Mouse (Mus musculus) stomach, embryonic 15.5 days (tissue): ENCODE measurements around the gene Rnf5. TPM values are rescaled to one million over a fixed set of nuclear protein-coding genes. Genes with fewer than 3 reads are reported as not detected.

Source experiments
- ATAC-seq: fragments of 200-750 bp; cut with Nextera tagmentation; 2 replicates; pipeline ENCODE4 v1.8.0; 2017; ENCODE audit warnings: low read depth, moderate number of reproducible peaks, moderate TSS enrichment; ENCODE audit not compliant: insufficient read depth, low FRiP score
- H3K27ac ChIP-seq: fragments of 300-500 bp; sonication (generic); 2 replicates; pipeline ENCODE4 v1.5.1; 2015; ENCODE audit warnings: mild to moderate bottlenecking, inconsistent platforms
- H3K27me3 ChIP-seq: fragments of 300-500 bp; sonication (generic); replicated peaks from 2 replicates; pipeline ENCODE4 v1.6.1; 2015; ENCODE audit warnings: inconsistent platforms
- H3K36me3 ChIP-seq: fragments of 300-500 bp; sonication (generic); 2 replicates; pipeline ENCODE4 v1.6.1; 2015; ENCODE audit warnings: inconsistent platforms
- H3K4me1 ChIP-seq: fragments of 300-500 bp; sonication (generic); 2 replicates; pipeline ENCODE4 v1.6.1; 2015; ENCODE audit warnings: inconsistent platforms
- H3K4me2 ChIP-seq: fragments of 300-500 bp; sonication (generic); 2 replicates; pipeline ENCODE4 v1.6.1; 2015; ENCODE audit warnings: mild to moderate bottlenecking, inconsistent platforms
- H3K4me3 ChIP-seq: fragments of 300-500 bp; sonication (generic); replicated peaks from 2 replicates; pipeline ENCODE4 v1.5.1; 2015; ENCODE audit warnings: inconsistent platforms
- H3K9ac ChIP-seq: fragments of 300-500 bp; sonication (generic); 2 replicates; pipeline ENCODE4 v1.6.1; 2015; ENCODE audit warnings: inconsistent platforms
- H3K9me3 ChIP-seq: fragments of 300-500 bp; sonication (generic); 2 replicates; pipeline ENCODE4 v1.6.1; 2016; ENCODE audit warnings: inconsistent platforms
- WGBS: fragments of 180-500 bp; shearing (Covaris S2); methylation state at CpG from one replicate; pipeline ENCODE4 v1.1.7; 2015; 5-methylcytosine and 5-hydroxymethylcytosine counted together
- polyA plus RNA-seq: library from polyadenylated mRNA; unstranded; fragments of >200 nt; fragmentation: Nextera tagmentation; extraction: Ambion mirVana; gene quantifications from 2 replicates; pipeline ENCODE4 v1.2.1, GENCODE M21; 2015

Gene Rnf5
- polyA plus RNA-seq, 1 experiment from 2014 or later, result 130 TPM

DNA sequence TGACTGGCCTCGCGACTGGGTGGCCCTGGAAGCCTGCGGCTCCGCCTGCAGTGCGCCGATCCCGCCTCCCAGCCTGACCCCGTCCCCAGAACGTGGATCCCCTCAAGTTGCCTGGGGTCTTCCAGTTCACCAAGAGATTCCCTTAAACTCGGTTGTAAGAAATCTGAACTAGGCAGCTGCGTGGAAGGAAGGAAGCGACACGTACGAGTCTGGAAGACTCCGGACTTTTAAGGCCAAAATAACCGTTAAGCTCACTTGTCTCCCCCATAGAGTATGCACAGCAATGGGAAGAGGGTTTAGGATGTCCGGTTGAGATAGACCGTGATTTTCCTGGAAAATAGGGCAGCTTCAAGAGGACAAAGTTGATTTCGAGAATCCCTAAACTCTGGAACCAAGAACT lies 15.7 kb downstream of the Rnf5 start:
- 4% methylated on average over 19 of the region's 19 CpGs for WGBS
- H3K9ac ChIP-seq, result peak overlapping the region; percentile 88
- H3K9me3 ChIP-seq, result no peaks in the 10 kb centered on the region
- H3K27me3 ChIP-seq, result no peaks in the 10 kb centered on the region
- peak overlapping the region; percentile 97 for H3K4me2 ChIP-seq
- H3K36me3 ChIP-seq, result no peaks in the 10 kb centered on the region
- ATAC-seq, result 0 out of 2 replicates have a peak, but pooled peaks have one; percentile 0
- H3K4me3 ChIP-seq, result peak overlapping the region; percentile 87
- H3K4me1 ChIP-seq, result peaks cover 48% of the 10 kb centered on the region
- peak overlapping the region; percentile 99 for H3K27ac ChIP-seq

DNA sequence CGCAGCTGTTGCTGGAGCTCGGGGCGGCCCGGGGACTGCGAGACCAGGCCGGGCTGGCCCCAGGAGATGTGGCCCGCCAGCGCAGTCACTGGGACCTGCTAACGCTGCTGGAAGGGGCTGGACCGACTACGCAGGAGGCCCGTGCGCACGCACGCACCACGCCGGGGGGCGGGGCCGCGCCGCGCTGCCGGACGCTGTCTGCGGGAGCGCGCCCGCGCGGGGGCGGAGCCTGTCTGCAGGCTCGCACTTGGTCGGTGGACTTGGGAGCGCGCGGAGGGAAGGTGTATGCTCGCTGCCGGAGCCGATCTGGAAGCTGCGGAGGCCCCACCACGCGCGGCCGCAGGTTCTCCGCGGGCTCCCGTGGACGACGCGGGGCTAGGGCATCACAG lies 16.1 kb downstream of the Rnf5 start:
- peak; percentile 88 for ATAC-seq
- H3K27me3 ChIP-seq, result no peaks in the 10 kb centered on the region
- no peaks in the 10 kb centered on the region for H3K36me3 ChIP-seq
- no peaks in the 10 kb centered on the region for H3K9me3 ChIP-seq
- H3K27ac ChIP-seq, result peak overlapping the region; percentile 99
- peak overlapping the region; percentile 88 for H3K9ac ChIP-seq
- WGBS, result under 1% methylated on average over 47 of the region's 50 CpGs
- H3K4me2 ChIP-seq, result peak overlapping the region; percentile 97
- peaks cover 48% of the 10 kb centered on the region for H3K4me1 ChIP-seq
- peak overlapping the region; percentile 87 for H3K4me3 ChIP-seq

DNA sequence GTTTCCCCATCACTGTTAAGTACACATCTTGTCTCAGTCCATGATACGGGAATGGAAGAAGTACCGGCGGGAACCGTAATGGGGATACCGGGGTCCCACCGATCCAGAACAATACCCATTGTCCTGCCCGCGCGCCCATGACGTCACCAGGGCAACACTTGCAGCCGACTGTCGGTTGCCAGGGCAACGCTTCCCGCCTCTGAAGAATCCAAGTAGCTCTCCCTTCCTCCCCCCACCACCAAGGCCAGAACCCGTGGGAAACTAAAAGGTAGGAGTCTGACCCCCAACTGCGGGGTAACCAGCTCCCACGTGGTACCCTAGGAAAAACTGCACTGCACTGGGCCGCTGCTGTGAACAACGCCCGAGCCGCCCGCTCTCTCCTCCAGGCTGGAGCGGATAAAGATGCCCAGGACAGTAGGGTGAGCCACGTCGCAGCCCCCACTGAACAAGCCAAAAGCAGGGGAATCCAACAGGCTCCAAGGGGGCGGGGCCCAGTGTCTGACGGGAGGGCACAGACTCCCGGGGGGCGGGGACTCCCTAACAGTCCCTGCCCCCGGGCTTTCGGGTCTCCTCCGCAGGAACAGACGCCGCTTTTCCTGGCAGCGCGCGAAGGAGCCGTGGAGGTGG lies 16.6 kb downstream of the Rnf5 start:
- peaks cover 48% of the 10 kb centered on the region for H3K4me1 ChIP-seq
- 1% methylated on average over 38 of the region's 38 CpGs for WGBS
- peak overlapping the region; percentile 97 for H3K4me2 ChIP-seq
- H3K4me3 ChIP-seq, result peak overlapping the region; percentile 87
- H3K27me3 ChIP-seq, result no peaks in the 10 kb centered on the region
- H3K9me3 ChIP-seq, result no peaks in the 10 kb centered on the region
- peak overlapping the region; percentile 99 for H3K27ac ChIP-seq
- peak overlapping the region; percentile 88 for H3K9ac ChIP-seq
- ATAC-seq, result peak; percentile 80
- no peaks in the 10 kb centered on the region for H3K36me3 ChIP-seq

GRCm38 (mm10) chr17:34585877-34586771 lies 17.4 kb downstream of the Rnf5 start:
- no peaks in the 10 kb centered on the region for H3K9me3 ChIP-seq
- H3K27ac ChIP-seq, result peak overlapping the region; percentile 99
- peak overlapping the region; percentile 88 for H3K9ac ChIP-seq
- 31% methylated on average over 32 of the region's 32 CpGs for WGBS
- H3K4me3 ChIP-seq, result peak overlapping the region; percentile 87
- peaks cover 42% of the 10 kb centered on the region for H3K4me1 ChIP-seq
- no peaks in the 10 kb centered on the region for H3K27me3 ChIP-seq
- H3K4me2 ChIP-seq, result peak overlapping the region; percentile 97
- H3K36me3 ChIP-seq, result no peaks in the 10 kb centered on the region
- ATAC-seq, result 0 out of 2 replicates have a peak, but pooled peaks have one; percentile 0

DNA sequence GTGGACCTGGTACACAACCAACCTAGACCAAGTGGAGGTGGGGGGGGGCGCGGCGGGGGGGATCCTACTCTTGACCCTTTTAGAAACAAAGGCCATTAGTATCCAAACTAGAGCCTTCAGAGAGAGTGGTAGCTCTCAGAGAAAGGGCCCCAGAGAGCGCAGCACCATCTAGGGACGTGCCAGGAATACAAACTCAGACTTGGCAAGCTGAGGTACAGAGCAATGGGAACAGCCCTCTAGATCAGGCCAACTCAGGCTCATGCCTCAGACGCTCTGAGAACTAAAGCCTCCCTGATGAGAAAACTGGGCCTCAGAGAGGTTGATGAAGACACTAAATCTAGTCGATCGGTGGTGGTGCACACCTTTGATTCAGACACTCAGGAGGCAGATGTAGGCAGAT lies 18.4 kb downstream of the Rnf5 start:
- WGBS, result 90% methylated on average over 8 of the region's 8 CpGs
- H3K4me2 ChIP-seq, result no peak overlapping the region
- no peak for ATAC-seq
- no peaks in the 10 kb centered on the region for H3K27me3 ChIP-seq
- H3K27ac ChIP-seq, result no peak overlapping the region
- no peak overlapping the region for H3K4me3 ChIP-seq
- H3K9me3 ChIP-seq, result no peaks in the 10 kb centered on the region
- no peak overlapping the region for H3K9ac ChIP-seq
- H3K4me1 ChIP-seq, result peaks cover 32% of the 10 kb centered on the region
- no peaks in the 10 kb centered on the region for H3K36me3 ChIP-seq

- Histone ChIP-seq H3K4me2 (no peak overlapping the region), H3K27me3 (no peaks in the 10 kb centered on the region), H3K9ac (no peak overlapping the region), H3K4me3 (no peak overlapping the region), H3K36me3 (no peaks in the 10 kb centered on the region), H3K4me1 (peaks cover 20% of the 10 kb centered on the region), H3K27ac (no peak overlapping the region), H3K9me3 (no peaks in the 10 kb centered on the region)
- 90% methylated on average over 8 of the region's 8 CpGs for whole genome bisulfite sequencing
- no peak for ATAC-seq
These were observed 19.7 kb downstream of the Rnf5 start for GRCm38 (mm10) chr17:34583819-34584218.

DNA sequence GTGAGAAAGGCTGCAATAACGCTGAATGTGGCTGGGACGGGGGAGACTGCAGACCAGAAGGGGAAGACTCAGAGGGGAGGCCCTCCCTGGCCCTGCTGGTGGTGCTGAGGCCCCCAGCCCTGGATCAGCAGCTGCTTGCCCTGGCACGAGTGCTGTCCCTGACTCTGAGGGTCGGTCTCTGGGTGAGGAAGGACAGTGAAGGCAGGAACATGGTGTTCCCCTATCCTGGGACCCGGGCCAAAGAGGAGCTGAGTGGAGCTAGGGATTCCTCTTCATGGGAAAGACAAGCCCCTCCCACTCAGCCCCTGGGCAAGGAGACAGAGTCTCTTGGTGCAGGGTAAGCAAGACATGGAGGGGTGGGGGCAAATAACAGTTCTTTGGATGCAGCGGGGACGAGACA lies 20.1 kb downstream of the Rnf5 start:
- ATAC-seq, result no peak
- 55% methylated on average over 7 of the region's 7 CpGs for WGBS
- peaks cover 17% of the 10 kb centered on the region for H3K4me1 ChIP-seq

GRCm38 (mm10) chr17:34582528-34582927 lies 21.0 kb downstream of the Rnf5 start:
- Histone ChIP-seq H3K4me2 (no peak overlapping the region), H3K36me3 (no peaks in the 10 kb centered on the region), H3K4me1 (peaks cover 15% of the 10 kb centered on the region), H3K9ac (no peak overlapping the region), H3K27me3 (no peaks in the 10 kb centered on the region), H3K9me3 (no peaks in the 10 kb centered on the region), H3K27ac (no peak overlapping the region), H3K4me3 (no peak overlapping the region)
- ATAC-seq, result no peak
- 79% methylated on average over 12 of the region's 12 CpGs for WGBS

More for the DNA sequence above, 20.1 kb downstream of the Rnf5 start:
- Histone ChIP-seq H3K9ac (no peak overlapping the region), H3K27me3 (no peaks in the 10 kb centered on the region), H3K9me3 (no peaks in the 10 kb centered on the region), H3K4me3 (no peak overlapping the region), H3K27ac (no peak overlapping the region), H3K36me3 (no peaks in the 10 kb centered on the region), H3K4me2 (no peak overlapping the region)

GRCm38 (mm10) chr17:34578070-34578469 lies 25.4 kb downstream of the Rnf5 start:
- 90% methylated on average over 3 of the region's 3 CpGs for WGBS
- no peaks in the 10 kb centered on the region for H3K36me3 ChIP-seq

GRCm38 (mm10) chr17:34576577-34576976 lies 26.9 kb downstream of the Rnf5 start:
- Histone ChIP-seq H3K36me3 (no peaks in the 10 kb centered on the region), H3K4me2 (no peak overlapping the region), H3K4me1 (peaks cover 12% of the 10 kb centered on the region), H3K27ac (no peak overlapping the region), H3K4me3 (no peak overlapping the region), H3K9ac (no peak overlapping the region), H3K27me3 (no peaks in the 10 kb centered on the region), H3K9me3 (no peaks in the 10 kb centered on the region)
- peak; percentile 59; the same call in 1 of the 2 replicates for ATAC-seq
- 57% methylated on average over 5 of the region's 5 CpGs for WGBS

More at GRCm38 (mm10) chr17:34578070-34578469, 25.4 kb downstream of the Rnf5 start:
- no peaks in the 10 kb centered on the region for H3K27me3 ChIP-seq
- H3K9me3 ChIP-seq, result no peaks in the 10 kb centered on the region
- H3K4me3 ChIP-seq, result no peak overlapping the region
- H3K27ac ChIP-seq, result no peak overlapping the region
- no peak for ATAC-seq
- H3K4me1 ChIP-seq, result peaks cover 12% of the 10 kb centered on the region
- no peak overlapping the region for H3K4me2 ChIP-seq
- H3K9ac ChIP-seq, result no peak overlapping the region

- WGBS, result 16% methylated on average over 15 of the region's 15 CpGs
- peaks cover 9% of the 10 kb centered on the region for H3K4me1 ChIP-seq
- no peaks in the 10 kb centered on the region for H3K36me3 ChIP-seq
- no peak overlapping the region for H3K27ac ChIP-seq
- no peak overlapping the region for H3K9ac ChIP-seq
- no peaks in the 10 kb centered on the region for H3K27me3 ChIP-seq
- H3K9me3 ChIP-seq, result no peaks in the 10 kb centered on the region
- no peak overlapping the region for H3K4me3 ChIP-seq
- no peak overlapping the region for H3K4me2 ChIP-seq
- ATAC-seq, result no peak
These were observed 31.1 kb downstream of the Rnf5 start for GRCm38 (mm10) chr17:34572361-34572760.

- WGBS, result 18% methylated on average over 5 of the region's 5 CpGs
- no peaks in the 10 kb centered on the region for H3K36me3 ChIP-seq
These were observed 31.6 kb downstream of the Rnf5 start for GRCm38 (mm10) chr17:34571875-34572274.

More at GRCm38 (mm10) chr17:34571875-34572274, 31.6 kb downstream of the Rnf5 start:
- ATAC-seq, result no peak
- Histone ChIP-seq H3K9me3 (no peaks in the 10 kb centered on the region), H3K27me3 (no peaks in the 10 kb centered on the region), H3K4me2 (no peak overlapping the region), H3K27ac (no peak overlapping the region), H3K9ac (no peak overlapping the region), H3K4me3 (no peak overlapping the region), H3K4me1 (peaks cover 7% of the 10 kb centered on the region)
